Mouse (Mus musculus): ENCODE data around the gene Dgki.
A peak's percentile ranks its signal among the peaks of the same experiment; 100 is the strongest.

The Dgki gene

DNA sequence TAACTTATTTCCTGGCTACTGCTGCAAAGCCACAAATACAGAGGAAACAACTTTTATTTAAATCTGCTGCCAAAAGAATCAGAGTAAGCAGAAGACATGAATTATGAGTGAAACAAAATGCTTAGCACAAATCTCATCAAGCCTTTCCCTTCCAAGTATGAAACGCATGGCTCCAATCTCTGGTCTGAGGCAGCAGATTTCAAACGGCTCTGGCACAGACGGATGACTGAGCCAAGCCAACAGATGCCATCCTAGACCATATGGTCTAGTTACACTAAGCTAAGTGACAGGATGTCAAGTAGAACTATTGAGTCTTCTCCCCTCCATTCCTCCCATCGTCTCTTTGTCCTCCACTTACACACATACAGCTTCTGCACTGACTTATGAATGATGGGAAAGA lies 373.5 kb downstream of the Dgki start:
- DNase-seq (ENCODE audit: low spot score in 2 of 2) = no peak

DNA sequence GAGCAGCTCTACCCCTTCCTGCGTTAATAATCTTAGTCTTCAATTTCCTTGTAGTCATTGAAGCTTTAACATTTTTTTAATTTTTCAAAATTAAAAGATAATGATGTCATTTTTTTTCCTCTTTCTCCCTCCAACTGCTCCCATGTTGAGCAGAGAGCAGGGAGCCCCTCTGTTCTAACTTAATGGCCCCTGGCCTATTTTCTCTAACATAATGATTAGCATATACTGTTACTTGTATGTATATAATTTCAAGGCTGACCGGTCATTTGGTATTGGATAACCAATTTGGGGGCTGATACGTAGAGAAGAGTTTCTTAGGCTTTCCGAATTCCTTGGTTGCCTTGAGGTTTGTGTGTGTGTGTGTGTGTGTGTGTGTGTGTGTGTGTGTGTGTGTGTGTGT lies 378.0 kb downstream of the Dgki start:
- no peak for DNase-seq (ENCODE audit: low spot score in 2 of 2)

DNA sequence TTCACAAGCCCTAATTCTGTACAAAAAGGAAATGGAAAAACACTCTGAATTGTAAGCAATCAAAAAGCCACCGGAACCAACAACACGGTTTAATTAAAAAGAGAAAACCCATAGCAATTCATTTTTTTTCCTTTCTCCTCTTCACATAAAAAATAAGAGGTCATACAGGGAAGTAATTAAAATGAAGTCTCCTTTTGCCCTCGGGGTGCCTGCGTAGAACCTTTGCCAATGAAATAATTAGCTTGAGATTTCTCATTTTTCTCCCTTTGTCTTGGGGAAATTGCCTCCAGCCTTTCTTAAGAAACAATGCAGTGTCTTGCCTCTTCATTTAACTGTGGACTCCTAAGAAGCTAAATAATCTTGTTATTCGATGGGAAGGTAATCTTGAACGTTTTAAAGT lies 388.4 kb downstream of the Dgki start:
- DNase-seq (ENCODE audit: low spot score in 2 of 2) = no peak

DNA sequence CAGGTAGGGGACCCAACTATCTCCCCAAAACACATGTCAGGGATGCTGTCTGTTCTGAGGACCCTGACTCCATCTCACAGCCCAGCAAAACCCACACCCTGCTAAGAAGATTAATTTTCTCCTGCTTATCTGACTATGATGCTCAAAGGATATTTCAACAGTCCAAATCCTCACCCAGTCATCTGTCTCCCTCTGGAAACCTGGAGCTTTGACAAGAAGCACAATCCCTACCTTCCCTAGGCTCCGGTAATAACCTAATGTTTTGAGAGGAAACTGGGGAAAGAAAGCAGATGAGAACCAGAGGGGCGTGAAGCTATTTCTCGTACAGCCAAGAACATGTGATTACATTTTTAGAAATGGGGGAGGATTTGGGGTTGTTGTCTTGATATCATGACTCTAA lies 392.8 kb downstream of the Dgki start:
- DNase-seq (ENCODE audit: low spot score in 2 of 2) = no peak

DNA sequence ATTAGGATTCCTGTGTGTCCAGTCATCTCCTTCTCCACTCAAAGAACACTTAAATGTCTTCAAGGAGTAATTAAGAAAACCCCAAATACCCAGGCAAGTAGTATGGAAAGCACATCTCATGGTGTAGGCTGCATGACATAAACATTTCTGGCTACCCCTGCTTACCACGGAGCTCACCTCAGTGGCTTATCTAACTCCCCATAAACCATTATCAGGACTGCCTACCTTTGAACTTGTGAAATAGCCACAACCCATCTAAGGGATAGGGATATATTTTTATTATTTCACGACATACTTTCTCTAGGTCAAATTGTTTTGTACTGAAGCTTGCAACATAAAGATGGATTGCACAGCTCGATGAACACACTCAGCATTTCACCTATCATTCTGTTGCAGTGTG lies 394.0 kb downstream of the Dgki start:
- DNase-seq (ENCODE audit: low spot score in 2 of 2) = no peak

DNA sequence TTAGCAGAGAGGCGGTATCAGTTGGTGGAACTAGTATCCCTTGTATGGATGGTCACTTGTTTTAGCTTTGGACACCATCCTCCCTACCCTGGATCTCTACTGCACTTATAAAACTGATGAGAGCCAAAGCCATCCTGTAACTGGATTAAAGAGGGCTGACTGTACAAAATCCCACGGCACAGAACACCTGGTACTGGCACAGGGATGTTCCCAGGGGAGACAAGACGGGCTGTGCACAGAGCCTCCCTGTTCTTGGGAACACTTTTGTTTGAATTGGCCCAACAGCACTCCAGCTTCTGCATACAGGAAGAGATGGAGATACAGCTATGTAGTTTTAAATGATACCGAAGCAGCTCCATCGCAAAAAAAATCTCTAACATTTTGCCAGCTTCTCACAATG lies 395.1 kb downstream of the Dgki start:
- no peak for DNase-seq (ENCODE audit: low spot score in 2 of 2)

DNA sequence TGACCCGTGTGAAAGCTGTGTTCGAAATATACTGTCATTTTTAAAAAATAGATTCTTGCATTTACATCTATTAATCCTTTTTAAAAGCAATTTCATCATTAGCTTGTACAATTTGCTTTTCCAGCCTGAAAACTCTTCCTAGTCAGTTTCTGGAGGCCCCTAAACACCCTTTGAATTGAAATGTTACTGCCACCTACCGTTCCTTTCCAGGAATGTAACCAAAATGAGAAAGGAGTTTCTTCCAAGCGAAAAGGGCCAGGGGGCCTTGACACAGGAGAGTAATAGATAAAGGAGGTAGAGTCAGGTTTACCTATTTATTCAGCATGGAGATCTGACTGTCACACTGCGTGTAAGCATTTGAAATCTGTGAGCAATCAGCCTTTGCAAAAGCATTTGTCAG lies 396.2 kb downstream of the Dgki start:
- peak in 1 of 2 experiments; percentile 14 for DNase-seq (ENCODE audit: low spot score in 2 of 2)

DNA sequence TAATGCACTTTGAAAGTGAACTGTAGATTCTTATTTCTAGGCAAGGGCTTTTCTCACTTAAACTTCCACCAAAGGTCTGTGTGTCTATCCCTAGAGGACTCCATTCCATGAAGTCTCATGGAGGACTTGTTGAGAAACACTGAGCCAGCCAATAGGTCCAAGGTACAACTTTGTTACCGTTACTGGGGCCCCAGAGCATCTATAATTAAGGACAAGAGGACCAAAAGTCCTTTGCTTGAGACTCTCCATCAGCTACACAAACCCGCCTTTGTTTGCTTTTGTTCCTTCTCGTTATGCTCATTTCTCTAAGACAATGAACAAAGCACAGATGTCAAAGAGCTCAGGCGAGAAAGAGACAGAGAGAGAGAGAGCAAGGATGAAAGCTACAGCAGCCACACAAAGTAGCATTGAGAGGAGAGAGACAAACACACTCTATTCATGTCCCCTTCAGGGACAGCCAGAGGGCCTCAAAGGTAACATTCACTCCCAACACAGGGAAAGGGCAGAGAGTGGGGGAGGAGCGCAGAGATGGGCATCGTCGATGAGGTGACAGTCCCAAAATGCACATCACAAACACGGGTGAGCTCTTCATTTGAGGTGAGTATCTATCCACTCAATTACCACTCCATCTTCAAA lies 396.7 kb downstream of the Dgki start:
- DNase-seq (ENCODE audit: low spot score in 2 of 2) = no peak

DNA sequence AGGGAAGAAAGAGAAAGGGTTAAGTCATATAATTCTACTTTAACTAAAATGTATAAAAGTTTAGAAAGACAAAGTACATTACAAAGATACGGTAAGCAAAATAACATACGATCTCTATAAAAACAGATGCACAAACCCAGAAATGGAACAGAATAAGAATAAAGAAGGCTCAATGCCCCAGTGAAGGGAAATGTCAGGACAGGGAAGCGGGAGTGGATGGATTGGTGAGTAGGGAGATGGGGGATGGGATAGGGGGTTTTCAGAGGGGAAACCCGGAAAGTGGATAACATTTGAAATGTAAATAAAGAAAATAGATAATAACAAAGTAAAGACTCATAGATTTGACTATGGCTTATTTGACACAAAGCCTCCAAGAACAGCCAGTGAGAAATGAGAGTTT lies 400.1 kb downstream of the Dgki start:
- no peak for DNase-seq (ENCODE audit: low spot score in 2 of 2)

DNA sequence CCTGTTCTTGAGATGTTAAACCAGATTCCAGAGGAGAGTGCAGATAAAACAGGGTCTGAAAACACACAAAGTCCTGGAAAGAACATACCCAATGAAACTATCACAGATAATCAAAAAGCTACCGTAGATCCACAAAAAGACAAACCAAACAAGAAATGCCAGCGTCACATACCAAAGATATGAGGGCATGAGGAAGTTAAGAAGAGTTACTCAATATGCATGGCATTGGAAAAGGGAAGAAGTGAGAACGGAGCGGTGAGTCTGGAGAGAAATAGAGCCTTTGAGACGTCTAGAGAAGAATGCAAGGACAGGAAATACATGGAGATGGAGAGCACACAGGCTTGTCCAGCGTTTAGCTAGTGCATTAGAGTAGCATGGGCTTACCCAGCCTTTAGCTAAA lies 401.6 kb downstream of the Dgki start:
- no peak for DNase-seq (ENCODE audit: low spot score in 2 of 2)

DNA sequence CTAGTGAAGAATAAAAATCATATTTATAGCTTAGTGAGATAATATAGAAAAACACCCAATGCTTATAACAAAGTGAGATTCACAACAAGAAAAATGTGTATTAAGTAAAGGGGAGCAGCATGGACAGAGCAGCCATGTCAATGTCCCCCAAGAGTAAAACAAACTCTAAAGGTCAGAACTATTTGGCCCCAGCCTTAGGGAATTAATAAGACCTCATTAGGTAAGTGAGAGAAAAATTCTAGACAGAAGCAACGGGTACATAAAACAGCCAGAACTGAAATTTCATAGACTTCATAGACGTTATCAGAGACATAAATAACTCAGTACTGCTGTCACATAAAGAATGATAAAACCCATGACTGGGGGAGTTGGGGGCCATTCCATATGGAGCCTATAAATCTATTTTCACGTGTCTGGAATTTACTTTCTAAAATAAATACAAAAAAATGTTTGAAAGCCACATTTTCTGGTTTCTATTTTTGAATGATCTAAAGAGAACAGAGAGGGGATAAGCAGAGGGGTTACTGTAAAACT lies 402.3 kb downstream of the Dgki start:
- no peak for DNase-seq (ENCODE audit: low spot score in 2 of 2)

DNA sequence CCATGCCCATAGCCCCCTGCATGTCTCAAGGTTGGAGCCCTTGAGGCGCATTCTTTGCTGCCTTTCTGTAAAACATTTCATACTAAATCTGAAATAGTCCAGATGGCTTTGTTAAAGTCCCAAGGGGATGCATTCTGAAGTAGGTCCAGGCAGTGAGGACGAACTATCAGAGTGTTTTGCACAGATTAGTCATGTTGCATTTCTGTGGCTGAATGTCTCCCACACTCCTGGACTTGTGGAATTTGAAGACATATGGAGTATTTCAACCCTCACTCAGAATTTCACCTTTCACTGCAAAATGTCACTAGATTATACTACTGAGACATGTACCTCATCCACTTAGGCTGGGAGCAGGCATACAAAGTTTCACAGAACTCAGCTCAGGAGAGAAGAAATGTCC lies 403.3 kb downstream of the Dgki start:
- no peak for DNase-seq (ENCODE audit: low spot score in 2 of 2)

DNA sequence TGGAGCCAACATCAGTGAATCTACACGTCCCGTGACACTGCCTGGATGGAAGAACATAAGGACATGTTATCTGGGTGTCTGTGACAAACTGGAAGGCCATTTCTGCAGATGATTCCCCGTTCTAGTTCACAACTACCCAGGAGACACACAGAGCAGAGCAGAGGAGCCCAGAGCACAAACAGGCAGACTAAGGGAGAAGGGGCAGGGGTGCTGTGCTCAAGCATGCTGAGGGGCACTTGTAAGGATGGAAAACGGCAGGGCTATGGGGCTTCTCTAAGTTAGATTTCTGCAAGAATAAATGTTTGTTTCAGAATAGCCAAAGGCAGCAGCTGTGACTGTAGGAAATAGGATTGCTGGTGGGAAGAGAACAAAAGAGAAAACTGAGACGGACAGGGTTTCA lies 408.2 kb downstream of the Dgki start:
- no peak for DNase-seq (ENCODE audit: low spot score in 2 of 2)

DNA sequence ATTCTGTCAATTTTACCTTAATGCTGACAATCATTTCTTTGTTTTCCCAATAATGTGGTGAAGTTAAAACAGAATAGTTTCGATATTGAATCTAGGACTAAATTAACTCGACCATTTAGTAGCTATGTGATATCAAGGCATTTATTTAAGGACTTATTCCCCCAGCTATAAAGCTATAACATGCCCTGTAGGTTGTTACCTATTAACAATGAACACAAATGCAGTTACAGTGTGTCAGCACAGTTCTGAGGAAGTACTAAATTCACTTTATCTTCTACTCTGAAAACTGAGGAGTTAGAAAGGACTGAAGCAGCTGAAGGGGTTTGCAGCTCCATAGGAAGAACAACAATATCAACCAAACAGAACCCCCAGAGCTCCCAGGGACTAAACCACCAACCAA lies 409.2 kb downstream of the Dgki start:
- DNase-seq (ENCODE audit: low spot score in 2 of 2) = no peak

DNA sequence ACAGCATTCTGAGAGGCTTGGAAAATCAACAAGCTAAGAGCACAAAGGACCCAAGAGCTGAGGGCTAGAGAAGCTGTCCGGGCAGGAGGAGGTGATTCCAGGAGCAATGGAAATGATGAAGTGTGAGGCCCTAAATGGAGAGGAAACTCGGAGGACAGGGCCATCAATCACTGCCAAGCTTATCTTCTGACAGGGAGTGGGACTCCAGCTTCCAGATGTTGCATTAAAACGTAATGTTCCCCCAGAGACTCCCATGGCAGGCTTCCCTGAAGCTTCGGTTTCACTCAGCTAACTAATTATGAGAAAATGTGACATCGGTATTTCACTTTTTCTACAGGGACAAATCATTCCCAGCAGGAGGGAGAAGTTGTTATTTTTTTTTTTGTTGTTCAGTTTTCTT lies 409.7 kb downstream of the Dgki start:
- no peak for DNase-seq (ENCODE audit: low spot score in 2 of 2)

DNA sequence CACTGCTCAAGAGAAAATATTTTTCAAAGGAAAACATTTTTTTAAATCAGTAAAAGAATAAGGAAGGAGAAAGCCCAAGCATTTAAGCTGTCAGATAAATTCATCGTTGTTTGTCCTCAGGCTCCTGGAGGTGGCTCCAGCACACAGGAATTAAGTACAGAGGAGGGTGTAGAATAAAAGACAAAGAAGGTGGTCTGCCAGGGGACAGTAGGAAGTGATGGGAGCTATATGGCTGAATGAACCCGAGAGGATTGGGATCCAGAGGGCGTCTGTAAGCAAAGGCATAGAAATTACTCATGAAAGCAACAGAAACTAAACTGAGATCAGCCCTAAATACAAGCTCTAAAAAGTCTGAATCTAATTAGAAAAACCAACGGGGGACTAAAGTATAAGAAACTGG lies 418.7 kb downstream of the Dgki start:
- no peak for DNase-seq (ENCODE audit: low spot score in 2 of 2)

DNA sequence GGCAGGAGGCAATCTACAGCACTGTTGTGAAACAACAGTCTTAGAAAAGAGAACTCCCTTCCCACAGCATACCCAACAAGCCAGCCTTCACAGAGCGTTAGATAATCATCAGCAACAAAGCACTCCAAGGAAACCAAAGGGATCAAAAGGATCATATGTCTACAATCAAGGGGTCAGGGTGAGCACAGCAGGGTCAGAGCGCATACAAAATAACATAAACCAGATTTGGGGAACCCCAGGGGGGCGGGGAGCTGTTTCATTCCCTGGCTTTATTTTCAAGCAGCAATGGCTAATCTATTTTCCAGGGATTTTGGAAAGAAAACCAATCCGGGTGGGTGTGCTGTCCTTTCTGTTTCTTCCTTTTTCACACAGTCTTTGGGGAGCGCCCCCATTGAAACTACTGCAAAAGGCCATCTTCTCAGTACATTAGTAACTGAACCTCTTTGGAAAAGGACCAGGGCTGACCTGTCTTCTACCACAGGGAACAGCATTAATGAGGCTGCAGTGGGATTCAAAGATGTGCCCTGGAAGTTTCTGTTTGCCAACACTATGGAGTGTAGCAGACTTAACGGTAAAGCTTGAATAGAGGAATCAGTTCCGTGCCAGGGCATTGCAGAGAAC lies 419.2 kb downstream of the Dgki start:
- DNase-seq (ENCODE audit: low spot score in 2 of 2) = no peak

DNA sequence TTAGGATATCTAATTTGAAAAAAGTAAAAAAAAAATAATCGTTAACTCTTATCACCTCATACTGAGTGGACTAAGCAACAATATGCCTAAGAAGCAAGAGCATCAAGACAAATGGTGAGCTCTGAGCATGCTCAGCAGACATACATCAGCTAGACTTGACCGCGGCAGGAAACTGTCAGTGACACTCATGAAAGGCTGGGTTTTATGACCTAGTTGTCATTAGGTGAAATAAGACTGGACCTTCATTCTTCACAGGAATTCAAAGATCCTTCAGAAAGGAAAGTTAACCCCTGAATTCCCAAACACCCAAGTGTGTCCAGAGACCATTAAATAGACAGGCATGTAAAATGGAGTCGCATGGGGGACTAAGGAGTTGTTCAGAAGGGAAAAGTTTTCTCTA lies 422.6 kb downstream of the Dgki start:
- DNase-seq (ENCODE audit: low spot score in 2 of 2) = no peak

DNA sequence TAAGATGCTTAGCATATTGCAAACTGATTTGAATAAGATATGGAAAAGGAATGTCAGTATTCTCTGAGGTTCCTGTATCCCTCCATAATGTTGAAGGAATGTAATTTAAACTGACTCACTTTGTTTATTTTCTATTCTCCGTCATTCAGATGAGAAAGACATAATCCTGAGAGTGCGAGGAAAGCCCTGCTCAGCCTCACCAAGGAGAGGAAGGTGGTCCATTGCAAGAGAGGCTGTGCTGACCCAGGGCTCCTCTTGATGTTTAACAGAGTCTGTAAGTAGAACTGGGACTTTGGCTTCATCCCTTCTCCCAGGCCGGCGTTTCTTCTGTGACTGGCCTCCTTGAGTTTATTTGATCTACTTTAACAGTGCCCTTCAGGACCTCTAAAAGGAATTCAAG lies 423.6 kb downstream of the Dgki start:
- no peak for DNase-seq (ENCODE audit: low spot score in 2 of 2)

DNA sequence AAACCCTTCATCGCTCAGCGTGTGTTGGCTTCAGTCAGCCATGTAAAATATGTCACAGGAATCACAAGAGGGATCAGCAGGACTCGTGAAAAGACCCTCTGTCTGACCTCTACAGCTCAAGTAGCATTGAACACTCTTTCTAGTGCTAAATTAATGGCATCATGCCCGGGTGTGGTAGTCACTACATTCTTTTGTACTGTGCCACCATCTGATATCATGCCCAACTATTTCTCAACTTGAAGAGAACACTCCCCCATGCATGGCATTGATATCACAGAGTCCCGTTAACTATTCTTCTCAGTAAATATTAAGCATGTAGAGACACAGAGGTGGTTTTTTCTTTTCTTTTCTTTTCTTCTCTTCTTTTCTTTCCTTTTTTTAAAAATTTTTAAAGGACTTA lies 424.1 kb downstream of the Dgki start:
- no peak for DNase-seq (ENCODE audit: low spot score in 2 of 2)

DNA sequence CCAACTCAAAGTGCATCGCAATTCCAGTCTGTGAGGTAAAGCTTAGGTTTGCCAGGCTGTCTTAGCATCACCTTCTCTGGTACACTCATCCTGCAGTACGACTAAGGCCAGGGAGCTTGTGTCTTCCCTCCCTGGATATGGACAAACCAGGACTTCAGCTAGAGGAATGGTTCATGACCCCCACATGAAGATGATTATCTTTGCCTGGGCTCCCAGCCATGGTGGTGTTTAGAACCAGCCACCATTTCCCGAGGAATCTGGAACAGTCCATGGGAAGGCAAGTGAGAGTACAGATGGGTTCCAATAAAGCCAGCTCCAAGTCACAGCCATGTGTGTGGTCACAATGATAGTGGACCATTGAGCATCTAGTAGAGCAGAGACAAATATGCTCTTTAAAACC lies 427.1 kb downstream of the Dgki start:
- DNase-seq (ENCODE audit: low spot score in 2 of 2) = no peak

DNA sequence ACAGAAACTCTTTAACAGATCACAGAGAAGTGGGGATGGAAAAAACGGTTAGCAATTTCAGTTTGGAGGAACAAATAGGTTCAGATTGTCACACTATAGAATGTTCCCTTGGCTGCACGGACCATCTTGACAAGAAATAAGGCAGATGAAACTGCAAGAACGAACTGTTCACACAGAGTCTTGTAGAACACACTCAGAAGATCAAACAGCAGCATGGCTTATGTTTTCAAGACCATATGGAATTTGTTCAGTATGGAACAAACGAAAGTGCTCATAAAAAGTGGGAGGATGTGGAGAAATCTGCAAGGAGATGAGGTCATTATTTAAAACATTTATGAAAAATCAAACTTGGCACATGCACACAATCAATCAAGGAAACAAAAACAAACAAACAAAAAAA lies 431.8 kb downstream of the Dgki start:
- no peak for DNase-seq (ENCODE audit: low spot score in 2 of 2)

DNA sequence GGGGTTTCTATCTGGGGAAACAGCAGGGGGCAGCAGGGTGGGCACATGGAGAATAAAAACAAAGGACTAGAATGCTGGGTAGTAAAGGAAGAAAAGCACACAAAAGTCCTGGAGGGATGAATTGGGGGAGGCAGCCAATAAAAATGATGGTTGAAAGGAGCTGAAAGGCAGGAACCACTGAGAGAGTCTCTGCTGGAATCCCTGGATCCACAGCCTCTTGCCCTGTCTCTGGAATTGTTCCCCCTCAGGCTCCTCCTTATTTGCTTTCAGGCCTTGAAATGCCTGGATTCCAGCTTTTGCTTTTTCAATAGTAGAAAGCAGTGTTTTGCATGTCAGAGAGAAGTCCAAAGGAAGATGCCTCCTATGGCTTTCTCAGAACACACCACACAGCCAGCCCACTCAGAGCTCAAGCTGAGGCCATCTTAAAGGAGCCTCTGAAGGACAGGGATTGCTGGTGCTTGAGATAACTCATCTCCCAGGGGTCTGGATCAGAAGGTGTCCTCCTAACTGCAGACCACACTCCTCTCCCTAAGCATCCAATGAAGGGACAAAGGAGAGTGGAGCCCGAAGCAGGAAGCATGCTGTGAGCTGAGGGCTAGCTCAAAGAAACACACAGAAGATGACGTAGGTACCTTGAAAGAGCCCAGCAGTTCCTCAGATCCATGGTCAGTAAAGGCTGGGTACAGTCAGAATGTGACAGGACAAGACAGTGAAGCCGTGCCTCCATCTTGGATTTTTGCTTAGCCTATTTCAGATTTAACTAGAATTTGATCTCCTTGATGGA lies 441.5 kb downstream of the Dgki start:
- DNase-seq (ENCODE audit: low spot score in 2 of 2) = no peak
